Mouse (Mus musculus): ENCODE results near the gene Ctbp2.
"Not testable (repeated sequence)": the region's sequence is repeated elsewhere in the genome, so short reads cannot be mapped to it uniquely, and the experiment has no call there.

Ctbp2 gene

GRCm38 (mm10) chr7:133120221-133120751 lies 3.9 kb downstream of the Ctbp2 start:
- in situ Hi-C loops (cut with MboI) = no loop called here

DNA sequence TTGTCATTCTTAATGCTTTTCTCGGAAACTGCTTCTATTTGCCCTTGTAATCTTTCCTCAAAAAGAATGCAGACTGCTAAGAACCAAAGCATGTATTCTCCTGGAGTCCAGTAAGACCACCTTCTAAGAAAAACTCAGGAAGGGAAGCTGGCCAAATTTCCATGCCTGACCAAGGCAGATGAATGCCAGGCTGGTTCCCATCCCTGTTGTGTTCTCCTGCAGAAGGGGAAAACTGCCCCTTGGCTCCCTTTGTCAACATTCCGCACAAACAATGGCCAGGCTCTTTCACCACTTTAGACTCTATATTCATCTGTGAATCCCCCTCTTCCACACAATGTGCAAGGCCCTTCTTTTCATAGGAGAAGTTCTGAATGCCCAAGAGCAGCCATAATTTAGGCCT lies 6.3 kb downstream of the Ctbp2 start:
- in situ Hi-C loops (cut with MboI) = no loop called here

DNA sequence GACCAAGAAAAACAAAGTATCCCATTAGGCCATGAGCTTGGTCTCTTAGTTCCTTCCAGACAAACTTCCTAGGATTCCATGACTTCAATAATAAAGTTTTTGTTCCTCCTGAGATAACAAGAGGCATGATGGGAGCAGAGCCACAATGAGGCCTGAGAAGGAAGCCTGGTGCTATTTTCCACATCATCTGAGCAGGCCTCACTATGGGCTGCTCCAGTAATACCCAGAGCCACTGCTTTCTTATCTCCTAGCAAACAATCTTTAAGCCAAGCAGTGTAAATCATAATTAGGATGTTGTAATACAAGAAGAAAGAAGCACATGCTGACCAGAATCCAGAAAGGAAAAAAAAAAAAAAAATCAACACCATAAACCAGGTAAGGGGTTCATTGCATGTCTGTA lies 7.6 kb downstream of the Ctbp2 start:
- in situ Hi-C loops (cut with MboI) = no loop called here

GRCm38 (mm10) chr7:133115886-133116285 lies 8.3 kb downstream of the Ctbp2 start:
- in situ Hi-C loops (cut with MboI) = no loop called here

DNA sequence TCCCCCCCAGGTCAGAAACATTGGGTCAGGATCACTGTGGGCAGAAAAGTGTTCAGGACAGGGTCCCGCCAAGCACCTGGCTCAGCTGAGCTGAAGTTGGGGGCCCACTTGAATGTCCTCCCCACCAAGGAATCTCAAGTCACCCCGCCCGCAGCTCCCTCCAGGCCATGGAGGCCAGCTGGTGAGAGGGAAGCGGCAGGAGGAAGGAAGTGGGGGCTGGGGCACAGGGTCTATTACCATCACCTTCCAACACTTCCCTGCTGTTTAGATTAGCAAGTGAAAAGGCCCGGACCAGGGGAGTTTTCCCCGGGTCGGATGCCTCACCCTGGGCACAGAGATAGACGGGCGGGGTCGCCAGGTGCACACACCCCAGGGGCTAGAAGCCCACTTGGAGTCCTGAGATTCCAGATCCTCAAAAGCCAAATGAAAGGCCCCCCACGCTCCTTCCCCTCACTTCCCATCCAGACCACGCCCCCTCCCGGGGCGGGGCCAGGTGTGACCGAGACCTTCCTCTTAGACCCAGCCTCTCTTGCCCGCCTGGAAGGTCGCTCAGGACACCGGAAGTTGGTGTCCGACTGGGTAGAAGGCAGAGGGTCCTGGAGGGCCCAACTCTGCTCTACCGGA lies 9.2 kb downstream of the Ctbp2 start:
- in situ Hi-C loops (cut with MboI) = no loop called here

- in situ Hi-C loops (cut with MboI) = no loop called here
These were observed 10.8 kb downstream of the Ctbp2 start for GRCm38 (mm10) chr7:133113185-133113895.

- in situ Hi-C loops (cut with MboI) = no loop called here
These were observed 11.8 kb downstream of the Ctbp2 start for GRCm38 (mm10) chr7:133112351-133112831.

DNA sequence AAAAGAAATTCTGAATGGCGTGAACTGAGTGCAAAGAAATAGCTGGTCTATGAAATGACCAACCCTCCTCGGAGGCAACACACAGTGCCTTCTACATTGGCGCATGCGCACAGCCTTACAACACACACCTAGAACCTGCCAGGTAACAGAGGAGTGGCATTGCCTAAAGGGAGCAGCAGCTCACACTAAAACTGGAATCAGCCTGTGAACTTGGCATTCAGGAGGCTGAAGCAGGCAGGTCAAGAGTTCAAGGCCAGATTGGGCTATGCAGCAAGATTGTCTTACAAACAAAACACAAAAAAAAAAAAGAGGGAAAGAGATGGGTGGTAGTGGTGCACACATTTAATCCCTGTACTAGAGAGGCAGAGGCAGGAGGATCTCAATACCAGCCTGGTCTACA lies 14.7 kb downstream of the Ctbp2 start:
- in situ Hi-C loops (cut with MboI) = no loop called here

- in situ Hi-C loops (cut with MboI) = no loop called here
These were observed 15.5 kb downstream of the Ctbp2 start for GRCm38 (mm10) chr7:133108695-133109094.

DNA sequence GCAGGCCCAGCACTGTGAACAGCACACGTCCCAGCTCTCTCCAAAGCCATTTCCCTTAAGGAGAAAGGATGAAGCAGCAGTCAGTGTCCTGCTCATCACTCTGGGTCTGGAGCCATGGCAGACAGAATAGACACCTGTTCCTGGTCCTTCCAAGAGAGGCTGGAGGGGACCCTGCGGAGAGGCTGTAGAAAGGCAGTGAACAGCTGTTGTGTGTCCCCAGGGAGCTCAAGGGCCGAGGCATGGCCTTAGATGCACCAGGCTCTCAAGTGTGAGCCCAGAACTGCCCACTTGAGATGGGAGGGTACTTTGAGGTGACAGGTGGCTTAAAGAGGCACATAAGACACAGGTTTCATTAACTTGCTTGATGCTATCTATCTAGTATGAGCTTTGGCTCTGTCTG lies 21.6 kb downstream of the Ctbp2 start:
- in situ Hi-C loops (cut with MboI) = no loop called here

DNA sequence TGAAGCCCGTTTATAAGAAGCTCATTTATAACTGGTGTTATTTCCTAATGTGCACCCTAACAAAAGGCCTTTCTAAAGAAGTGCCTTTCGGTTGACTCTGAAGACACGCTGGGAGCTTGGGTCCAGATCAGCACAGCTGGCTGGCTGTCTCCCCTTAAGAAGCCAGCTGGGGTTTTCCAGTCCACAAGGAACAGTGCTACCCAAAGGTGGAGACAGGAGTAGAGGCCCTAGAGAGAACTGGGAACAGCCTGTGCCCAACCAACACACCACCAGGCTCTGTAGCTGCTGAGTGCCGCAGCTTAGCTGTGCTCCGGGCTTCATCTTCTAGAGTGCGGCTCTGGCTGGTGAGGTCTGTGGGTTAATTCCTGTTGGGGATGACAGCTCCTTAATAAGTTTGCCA lies 23.1 kb downstream of the Ctbp2 start:
- in situ Hi-C loops (cut with MboI) = no loop called here

DNA sequence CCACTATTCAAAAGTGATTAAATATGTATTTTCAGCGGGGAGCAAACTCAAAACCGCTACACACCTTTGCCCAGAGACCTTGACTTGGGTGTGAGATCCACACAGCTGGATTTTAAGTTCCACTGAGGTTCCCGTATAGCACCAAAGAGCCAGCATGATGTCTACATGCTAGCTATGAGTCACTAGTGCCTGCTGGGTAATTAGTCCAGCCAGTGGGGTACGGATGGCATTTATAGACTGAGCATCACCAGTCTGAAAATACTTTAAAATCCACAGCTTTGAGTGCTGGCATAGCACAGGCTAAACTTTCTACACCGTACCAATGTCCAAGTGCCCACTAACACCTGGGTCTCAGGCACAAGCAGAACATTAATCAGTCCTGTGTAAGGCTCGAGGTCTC lies 24.0 kb downstream of the Ctbp2 start:
- in situ Hi-C loops (cut with MboI) = no loop called here

DNA sequence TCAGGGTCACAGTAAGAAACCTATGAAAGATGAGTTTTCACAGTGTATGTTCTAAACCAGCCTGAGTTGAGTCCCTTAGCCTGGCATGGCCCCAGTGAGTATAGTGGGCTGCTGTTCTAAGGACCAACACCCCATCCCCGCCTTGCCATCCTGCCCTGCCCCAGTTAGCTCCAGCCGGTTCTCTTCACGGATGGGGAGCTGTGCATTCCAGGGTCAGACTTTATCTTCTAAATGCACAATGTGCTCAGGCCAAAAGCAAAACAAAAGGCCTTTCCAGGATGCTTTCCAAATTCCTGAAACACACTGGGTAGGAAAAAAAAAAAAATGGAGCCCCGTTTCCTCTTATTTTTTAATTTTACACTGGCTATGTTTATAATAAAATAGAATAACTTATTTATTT lies 24.9 kb downstream of the Ctbp2 start:
- in situ Hi-C loops (cut with MboI) = no loop called here

GRCm38 (mm10) chr7:133098118-133098793 lies 25.9 kb downstream of the Ctbp2 start:
- in situ Hi-C loops (cut with MboI) = no loop called here

GRCm38 (mm10) chr7:133095610-133096009 lies 28.5 kb downstream of the Ctbp2 start:
- in situ Hi-C loops (cut with MboI) = not testable (repeated sequence)

- in situ Hi-C loops (cut with MboI) = no loop called here
These were observed 29.3 kb downstream of the Ctbp2 start for GRCm38 (mm10) chr7:133094711-133095495.

DNA sequence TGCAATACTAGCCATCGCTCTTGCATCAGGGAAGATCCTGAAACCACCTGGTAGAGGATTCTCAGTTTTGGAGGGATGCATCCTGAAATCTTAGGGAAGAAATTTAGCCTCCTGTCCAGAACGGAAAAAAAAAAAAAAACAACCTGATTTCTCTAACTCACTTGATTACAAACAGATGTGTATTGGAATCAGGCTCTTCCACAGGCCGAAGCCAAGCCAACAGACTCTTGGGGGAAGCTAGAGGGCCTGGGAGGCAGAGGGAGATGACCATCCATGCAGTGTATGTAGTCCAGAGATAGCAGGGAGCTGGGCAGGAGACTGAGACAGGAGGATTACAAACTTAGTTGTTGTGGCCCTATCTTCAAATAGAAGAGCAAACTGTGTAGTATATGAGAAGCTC lies 30.0 kb downstream of the Ctbp2 start:
- in situ Hi-C loops (cut with MboI) = no loop called here

- in situ Hi-C loops (cut with MboI) = no loop called here
These were observed 30.4 kb downstream of the Ctbp2 start for GRCm38 (mm10) chr7:133093731-133094130.

DNA sequence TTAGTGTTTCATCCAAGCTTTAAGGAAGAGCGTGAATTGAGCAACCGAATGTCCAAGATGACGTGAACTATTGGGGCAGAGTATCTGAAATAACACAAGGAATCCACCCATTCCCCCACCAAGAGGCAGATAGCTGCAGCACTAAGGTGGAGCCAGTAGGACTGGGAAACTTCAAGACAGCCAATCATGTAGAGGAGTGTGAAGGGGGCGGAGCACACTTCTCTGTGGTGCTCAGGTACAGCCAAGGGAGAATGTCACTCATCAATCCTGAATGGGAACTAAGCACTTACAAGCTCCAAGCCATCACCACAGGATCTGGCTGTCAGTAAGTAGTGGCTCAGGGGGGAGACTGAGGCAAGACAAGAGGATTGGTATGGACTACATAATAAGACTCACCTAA lies 33.5 kb downstream of the Ctbp2 start:
- in situ Hi-C loops (cut with MboI) = no loop called here

- in situ Hi-C loops (cut with MboI) = no loop called here
These were observed 34.4 kb downstream of the Ctbp2 start for GRCm38 (mm10) chr7:133089621-133090260.

DNA sequence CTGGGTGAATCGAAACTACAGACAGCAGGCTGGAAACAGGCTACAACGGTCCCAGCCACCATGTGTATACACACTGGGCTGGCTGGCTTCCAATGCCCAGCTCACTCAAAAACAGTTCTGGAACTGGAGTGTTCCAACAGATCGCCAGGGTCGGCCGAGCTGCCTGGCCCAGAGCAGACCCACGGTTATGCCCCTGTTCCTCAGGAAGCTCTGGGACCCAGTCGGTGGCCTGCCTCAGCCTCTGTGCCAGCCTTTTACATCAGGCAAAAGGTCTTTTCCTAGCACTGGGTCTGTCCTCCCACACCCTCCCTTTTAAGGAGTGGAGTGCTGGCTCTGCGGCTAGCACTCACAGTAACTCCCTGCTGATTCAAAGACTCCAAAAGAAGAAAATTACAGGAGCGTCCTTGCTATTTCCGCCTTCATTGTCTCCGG lies 35.3 kb downstream of the Ctbp2 start:
- in situ Hi-C loops (cut with MboI) = no loop called here

Measured in mature B cell (primary cell).